Mouse (Mus musculus): ENCODE data around the gene Urb1.

Gene Urb1

DNA sequence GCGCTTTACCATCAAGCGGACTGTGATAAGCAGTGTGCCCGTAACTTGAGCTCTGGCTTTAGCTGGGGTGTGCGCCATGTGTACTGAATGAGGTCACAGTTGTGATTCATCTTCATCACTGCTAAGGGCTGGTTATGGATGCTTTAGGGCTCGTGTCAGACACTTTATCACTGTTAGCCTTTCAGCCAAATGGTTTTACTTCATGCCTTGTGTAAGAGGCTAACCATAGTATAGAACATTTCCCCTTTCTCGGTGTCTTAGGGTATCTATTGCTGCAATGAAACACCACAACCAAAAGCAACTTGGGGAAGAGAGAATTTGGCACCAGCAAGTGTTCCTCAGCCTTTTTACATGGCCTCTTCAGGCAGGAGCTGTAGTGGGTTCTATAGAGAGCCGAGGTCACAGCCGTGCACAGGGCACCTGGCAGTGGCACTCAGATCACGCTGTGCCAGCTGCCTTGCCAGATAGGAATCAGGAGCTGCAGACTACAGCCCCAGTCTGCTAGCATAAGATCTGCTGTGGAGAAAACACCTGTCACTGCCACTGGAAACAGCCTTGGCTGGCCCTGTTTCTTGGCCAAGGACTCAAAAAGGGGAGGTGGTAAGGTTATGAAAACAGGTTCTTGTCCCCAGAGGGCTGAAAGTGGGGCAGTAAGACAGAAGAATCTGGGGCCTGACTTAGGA is 44.9 kb downstream of the Urb1 start:
- no peak for DNase-seq

DNA sequence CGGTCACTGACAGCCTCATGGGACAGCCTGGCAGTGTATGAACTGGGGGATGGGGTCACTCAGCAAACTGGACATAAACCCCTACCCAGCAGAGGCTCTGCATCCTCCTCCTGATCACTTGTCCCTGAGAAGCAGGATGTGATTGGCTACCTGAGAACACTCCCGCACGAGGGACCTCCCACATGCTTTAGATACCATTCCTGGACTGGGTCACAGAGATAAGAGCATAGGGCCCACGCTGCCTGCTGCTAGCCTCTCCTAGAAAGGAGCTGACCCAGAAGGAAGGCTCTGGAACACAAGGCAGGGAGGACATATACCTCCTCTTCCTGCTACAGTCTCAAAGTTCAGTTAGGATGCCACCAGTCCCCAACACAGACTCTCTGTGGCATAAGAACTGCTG is 49.7 kb downstream of the Urb1 start:
- no peak for DNase-seq

DNA sequence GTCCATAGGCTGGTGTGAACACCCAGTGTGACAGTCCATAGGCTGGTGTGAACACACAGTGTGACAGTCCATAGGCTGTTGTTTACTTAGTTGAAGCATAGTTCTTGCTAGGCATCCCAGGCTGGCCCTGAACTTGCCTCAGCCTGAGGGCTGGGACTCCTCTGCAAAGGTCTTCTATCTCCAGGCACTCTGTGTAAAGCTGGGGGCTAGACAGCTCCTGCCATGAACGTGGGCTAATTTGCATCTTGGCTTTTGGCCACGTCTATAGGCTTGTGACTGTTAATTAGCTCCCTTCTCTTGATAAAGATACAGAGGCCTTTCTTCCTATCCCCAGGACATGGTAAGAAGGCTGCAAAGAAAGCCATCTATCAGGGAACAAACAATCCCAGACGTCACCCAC is 50.9 kb downstream of the Urb1 start:
- no peak for DNase-seq

DNA sequence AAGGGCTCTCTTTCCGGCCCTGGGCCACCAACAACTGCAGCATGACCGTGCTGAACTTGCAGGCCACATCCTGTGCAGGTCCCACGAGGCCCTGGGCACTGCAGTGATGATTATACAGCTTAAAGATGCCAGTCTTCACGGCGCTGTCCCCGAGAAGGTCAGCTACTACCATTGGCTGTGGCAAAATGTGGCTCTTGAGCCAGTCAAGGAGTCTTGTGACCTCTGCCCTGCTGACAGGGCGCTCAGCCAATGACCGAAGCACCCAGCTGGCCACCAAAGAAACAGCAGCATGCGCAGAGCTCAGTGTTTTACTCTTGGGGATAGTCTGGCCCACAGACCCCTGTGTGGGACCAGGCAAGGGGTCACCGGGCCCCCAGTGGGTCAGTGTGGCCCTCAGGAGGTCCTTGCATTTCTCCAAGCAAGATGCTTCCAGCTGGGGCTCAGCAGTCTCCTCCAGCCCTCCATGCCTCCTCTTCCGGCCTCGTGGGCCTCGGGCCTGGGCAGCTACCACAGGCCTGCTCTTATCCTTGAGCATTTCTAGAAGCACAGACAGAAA is 56.7 kb downstream of the Urb1 start:
- DNase-seq: no peak

DNA sequence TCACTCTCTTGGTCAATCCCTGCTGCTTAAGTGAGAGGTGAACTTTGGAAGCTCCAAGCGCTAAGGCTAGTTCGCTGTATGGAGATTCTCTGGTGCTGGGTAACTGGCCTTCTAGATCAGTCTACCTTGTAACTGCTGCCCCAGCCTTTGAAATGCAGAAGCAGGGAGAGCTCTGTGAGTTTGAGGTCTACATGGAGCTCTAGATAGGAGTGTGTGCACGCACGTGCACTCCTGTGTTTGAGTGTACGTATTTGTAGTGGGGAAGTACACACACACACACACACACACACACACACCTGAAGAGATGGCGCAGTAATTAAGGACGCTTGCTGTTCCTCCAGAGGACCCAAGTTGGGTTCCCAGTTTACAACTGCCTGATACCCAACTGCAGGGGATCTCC is 62.0 kb downstream of the Urb1 start:
- DNase-seq: no peak

DNA sequence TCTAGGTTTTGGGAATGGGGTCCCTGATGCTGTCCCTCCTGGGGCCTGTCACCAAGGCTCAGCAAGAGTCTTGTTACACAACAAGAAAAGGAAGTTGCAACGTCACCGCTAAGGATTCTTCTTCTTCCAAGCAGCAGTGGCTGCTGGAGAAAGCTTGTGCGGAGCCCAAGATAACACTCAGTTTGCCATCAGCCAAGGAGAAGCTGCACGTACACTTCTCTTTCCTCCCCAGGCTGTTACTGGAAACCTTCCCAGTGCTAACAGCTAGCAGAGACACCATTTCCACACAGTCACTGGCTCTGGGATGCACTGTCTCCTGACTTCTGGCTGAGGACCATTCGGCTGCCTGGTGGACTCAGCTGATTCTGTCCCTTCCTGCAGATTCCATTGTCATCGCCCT is 63.1 kb downstream of the Urb1 start:
- DNase-seq: peak; percentile 40

DNA sequence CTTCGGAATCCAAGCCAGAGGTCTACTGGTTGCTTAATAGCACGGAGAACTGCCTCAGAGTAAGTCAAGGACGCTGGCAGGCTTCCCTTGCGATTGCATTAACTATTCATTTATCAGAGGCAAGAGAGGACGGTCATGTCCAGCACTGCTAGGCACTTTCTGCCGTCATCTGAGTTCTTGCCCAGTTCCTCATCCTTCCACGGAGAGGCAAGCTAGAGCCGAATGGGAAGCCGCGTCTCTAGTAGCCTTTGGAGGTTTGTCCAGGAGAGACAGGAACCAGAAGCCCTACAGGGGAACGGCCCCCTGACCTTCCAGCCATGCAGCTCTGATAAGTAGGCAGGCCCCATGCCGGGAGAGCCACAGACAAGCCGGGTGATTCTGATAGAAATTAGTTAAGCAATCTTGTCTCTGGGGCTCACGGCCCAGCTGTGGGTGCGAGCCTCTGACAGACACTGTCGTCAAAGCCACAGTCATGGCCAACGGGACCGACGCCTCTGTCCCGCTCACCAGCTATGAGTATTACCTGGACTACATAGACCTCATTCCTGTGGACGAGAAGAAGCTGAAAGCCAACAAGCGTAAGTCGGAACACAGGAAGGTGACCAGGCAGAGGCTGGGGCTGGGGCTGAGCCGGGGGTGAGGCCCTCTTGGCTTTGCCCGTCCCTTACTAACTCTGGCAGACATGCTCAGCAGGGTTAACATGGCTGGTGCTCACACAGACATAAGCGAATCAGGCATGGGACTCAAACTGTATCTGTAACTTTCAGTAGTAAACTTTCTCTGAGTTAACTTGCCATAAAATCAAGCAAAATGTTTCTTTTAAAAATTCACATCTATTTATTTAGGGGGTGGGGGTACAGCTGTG is 71.9 kb downstream of the Urb1 start, which contains the start of gene Mrap:
TSS of gene Mrap (plus strand) at position 116 of the 865 bp plus-strand sequence.
- no peak for DNase-seq

DNA sequence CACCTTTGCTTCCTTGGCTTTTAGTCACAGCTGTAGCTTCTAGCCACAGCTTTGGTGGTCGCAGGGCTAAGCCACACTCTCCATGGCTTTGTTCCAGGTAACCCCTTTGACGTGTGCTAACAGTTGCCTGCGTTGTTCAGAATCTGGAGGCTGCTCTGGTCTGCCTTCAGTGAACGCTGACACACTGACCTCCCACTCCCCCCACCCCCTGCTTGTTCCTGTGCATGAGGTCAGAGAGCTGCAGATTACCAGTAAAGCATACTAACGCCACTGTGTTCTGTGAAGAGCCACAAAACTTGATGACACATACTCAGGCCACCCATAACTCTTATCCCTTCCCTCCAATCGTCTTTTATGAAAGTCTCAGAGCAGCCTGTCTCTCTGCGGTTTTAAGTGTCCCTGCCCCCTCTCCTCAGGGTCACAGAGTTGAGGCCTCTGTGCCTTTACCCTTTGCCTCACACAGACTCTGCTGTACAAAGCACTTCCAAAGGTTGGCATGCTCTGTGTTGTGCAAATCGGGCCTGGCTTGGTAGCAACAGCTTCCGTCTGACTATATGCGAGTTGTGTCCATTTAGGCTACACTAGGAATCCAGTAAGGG is 73.4 kb downstream of the Urb1 start:
- DNase-seq: no peak

DNA sequence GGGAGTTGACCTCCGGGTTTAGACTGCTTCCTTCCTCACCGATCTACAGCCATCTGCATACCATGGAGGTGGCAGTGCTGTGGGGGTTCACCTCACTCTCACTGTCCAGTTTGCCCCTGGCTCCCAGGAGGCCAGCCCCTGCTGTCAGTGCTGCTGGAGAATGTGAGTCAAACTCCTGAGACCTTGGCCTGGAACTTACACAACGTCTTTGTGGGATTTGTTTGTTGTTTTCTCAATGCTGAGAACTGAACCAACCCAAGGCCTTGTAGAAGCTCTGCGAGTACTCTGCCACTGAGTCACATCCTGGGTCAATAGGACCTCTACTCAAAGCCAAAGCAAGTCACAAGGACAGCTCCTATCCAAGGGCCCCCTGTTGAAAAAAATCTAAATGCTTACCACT is 74.6 kb downstream of the Urb1 start:
- DNase-seq: no peak

DNA sequence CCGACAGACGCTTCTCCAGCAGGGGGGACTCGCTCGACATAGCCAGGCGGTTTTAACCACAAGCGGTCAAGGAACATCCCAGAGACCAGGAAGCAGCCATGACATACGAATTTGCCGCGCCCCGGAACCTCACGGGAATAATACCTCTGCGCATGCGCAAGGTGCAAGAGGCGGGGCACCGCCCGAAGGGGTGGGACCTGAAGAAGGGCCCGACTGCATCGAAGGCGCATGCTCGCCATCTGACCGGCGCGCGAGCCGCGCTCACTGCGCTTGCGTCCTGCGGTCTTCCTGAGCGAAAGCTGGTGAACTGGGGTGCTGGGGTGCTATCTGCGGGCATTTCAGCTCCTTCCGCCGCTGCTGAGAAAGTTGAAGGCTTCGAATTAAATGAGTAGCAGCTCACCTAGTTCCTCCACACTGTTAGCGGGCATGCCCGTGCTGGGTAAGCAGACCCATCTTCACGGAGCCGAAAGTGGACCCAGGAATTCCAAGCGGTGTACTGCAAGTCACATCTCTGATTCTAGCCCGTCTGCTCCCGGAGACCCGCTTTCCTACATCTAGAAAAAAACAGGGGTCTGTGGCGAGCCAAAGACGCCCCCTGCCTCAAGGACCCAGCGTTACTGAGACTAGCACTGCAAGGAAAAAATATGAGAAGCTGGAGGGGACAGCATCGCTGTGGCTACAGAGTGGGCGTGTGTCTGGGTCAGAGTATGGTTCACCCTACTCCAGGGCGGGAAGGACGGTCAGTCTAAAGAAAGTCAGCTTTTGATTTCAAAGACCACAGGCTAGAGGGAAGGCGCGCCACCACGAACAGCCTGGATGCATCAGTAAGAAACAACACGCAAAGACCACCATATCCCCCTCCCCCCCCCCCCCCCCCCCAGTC is 82.7 kb downstream of the Urb1 start, which contains the start of gene Mis18a:
TSS of gene Mis18a (minus strand) at position 172 of the 883 bp plus-strand sequence.
- peak; percentile 96 for DNase-seq

DNA sequence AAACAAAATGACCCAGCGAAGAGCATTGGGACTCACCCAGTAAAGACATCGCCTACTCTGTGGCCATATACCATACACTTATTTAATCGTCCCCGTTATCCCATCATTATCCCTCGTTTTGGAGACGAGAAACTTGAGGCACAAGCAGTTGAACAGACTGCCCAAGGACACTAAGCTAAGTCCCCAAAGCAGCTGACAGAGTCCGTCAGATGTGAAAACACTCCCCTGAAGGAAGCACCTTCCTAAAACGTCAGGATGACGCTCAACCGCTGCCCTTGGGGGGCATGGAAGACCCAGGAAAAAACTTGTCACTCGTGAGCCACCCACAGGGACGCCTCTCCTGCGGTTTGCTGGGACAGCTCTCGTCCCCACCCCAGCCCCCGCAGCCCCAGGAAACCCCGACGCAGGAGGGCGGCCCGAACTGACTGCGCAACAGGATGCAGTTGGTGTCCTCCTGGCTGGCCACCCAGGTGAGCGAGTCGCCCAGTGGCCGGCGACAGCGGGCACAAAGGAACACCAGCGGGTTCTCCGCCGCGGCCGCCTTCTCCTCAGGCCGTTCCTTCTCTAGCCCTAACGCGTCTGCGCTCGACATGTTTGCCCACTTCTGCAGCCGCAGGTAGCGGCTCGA is 83.5 kb downstream of the Urb1 start:
- DNase-seq: no peak

DNA sequence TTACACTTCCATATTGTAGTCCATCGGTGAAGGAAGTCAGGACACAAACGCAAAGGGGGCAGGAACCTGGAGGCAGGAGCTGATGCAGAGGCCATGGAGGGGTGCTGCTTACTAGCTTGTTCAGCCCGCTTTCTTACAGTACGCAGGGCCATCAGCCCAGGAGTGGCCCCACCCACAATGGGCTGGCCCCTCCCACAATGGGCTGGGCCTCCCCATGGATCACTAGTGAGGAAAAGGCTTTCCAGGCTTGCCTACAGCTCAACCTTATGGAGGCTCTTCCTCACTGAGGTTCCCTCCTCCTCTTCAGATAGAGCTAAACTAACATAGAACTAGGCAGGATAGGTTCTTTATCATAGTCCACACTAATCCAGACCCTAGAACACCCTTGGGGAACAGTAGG is 86.2 kb downstream of the Urb1 start:
- no peak for DNase-seq

DNA sequence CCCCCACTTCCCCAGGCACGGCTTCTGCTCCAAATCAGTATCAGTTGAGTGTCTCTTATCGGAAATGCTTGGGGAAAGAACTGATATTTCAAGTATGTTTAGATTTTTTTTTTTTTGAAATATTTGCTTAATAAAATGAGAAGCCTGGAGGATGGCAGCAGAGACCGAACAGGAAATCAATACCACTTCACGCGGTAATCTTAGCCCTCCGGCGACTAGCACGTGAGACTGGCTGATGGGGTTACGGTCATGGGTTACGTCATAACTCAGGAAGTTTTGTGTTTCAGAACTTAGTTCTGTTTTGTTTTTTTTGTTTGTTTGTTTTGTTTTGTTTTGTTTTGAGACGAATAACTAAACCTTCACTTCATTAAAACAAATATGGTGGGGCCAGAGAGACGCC is 99.9 kb downstream of the Urb1 start:
- no peak for DNase-seq

DNA sequence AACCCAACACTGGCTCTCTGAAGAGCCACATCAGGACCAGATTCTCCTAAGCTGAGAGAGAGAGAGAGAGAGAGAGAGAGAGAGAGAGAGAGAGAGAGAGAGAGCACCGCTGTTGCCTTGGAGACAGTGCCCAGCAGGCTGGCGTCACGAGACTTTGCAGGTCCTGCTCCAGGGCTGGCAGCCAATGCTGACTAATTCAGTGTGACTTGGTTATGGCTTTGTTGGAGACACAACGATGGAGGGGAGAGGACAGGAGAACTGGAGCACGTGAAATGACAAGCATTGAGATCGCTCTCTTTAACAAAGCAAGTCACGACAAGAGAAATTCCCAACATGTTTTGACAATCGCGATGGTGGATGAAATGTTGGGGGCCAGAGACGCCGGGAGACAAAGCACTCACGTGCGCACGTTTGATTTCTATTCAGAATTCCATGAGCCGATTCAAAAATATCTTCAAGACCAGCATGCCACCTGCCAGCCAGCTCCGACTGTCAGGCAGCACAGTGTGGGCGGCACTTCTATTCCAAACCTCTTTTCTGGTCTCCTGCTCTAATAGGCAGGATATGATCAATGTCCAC is 100.4 kb downstream of the Urb1 start:
- DNase-seq: peak; percentile 82

DNA sequence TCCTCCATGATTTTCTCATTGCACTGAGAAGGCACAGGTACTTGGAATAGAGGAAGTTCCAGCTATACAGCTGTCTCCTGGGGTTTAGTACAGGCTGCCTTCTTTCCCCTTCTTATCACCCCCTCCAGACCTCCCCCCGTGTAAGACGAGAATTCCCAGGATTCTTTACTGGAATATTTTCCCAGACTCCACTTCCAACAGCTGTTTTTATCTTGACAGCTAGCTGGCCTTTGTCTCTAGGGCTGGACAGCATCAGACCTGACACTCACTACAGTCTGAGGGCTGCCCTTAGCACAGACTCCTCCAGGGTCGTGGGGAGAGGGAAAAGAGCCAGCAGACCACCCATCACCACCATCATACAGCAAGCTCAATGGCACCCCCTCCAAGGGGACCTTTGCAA is 103.9 kb downstream of the Urb1 start:
- no peak for DNase-seq

DNA sequence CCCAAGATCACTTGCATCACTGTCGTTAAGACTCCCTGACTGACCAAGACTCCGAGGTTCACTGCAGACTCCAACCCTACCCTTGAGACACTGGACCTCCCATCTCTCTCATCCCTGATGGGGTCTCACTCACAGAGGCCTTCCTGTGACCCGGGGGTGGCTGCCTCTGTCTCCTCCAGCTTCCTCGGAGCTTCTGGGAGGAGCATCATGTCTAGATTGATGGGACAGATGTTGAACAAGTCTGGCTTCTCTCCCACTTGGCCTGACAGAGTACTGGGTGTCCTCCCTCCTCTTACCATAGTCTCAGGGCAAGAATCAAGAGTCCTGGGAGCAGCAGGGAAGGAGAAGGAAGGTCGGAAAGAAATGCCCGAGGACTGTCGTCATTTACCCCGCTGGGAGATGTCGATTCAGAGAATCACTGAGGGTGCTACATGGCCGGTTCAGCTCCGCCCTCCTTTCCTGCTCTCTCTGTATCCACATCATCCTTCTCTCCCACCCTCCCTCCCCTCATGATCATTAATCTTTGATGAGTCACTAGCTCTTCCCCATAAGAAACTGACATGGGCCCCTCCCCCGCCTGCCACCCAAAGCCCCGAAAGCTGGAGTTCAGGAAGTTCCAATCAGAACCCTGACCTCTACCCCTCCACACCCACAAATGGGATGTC is 105.9 kb downstream of the Urb1 start:
- DNase-seq: no peak

DNA sequence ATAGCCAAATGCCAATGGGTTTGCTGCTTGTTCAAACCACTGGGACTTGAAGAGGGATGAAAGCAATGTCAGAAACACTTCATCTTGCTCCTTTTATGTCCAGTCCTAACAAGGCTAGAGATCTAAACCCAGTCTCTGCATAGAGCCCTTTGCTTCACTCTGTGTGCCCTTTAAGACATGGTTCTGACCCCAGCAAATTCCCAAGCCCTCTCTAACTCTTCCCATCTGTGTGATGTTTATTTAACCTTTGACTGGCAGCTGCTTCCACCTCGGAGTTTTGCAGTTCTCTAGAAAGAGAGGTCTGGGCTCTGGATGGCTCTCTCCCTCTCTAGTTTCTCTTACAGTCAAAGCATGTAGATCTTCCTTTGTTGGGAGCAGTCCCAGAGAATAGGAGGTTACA is 106.6 kb downstream of the Urb1 start:
- DNase-seq: no peak

DNA sequence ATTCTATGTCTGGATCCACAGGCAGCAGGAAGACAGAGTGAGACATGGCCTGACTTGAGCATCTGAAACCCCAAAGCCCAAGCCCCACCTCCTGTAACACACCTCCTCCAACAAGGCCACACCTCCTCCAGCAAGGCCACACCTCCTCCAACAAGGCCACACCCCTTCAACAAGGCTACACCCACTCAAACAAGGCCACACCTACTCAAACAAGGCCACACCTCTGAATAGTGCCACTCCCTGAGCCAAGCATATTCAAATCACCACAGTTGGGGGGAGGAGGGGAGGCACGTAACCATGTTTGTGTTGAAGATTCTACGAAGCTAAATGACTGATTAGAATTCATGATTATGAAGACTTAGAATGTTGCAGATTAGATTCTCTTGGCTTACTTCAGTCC is 108.7 kb downstream of the Urb1 start:
- no peak for DNase-seq

Data from right cerebral cortex, postnatal 25 days (tissue).